Mouse (Mus musculus): ENCODE data around the gene Ankrd13a.

- no peak for TF ChIP-seq CTCF (IDR thresholded peaks at IDR 0.05; ENCODE audit: low read depth, low read length)
- no peak for TF ChIP-seq POLR2A (IDR thresholded peaks at IDR 0.05; ENCODE audit: insufficient read depth, low read length)
These were observed 44.3 kb upstream of the Ankrd13a start for GRCm38 (mm10) chr5:114730129-114730528.

All from ES-Bruce4 (cell line).